ENCODE assay signal across 8 mouse cellular contexts in the genomic region with DNA sequence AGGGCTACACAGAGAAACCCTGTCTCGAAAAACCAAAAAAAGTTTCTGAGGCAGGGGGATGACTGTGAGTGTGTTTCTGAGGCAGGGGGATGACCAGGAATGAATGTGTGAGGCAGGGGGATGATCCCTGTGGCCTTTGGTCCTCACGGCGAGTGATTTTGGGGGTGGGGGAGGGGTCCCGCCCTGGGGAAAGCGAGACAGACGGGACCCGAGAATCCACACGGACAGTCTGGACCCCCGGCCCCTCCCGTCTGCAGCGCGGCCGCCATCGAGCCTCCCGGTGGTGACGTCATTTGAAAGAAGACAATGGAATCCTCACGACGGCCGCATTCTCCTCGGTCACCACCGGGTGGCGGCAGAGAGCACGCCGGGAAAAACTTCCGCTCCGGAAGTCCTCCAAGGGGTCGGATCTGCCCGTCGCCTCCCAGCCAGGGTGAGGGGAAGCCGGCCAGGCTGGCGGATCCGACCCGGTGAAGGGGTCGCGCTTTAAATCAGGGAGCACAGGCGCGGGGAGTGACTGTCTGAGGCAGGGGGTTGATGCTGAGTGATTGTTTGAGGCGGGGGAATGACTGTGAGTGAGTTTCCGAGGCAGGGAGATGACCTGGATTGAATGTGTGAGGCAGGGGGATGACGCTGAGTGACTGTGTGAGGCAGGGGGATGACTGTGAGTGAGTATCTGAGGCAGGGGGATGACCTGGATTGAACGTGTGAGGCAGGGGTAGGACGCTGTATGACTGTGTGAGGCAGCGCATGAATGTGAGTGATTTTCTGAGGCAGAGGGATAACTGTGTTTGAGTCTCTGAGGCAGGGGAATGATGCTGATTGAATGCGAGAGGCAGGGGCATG. TPM values are rescaled to one million over a fixed set of nuclear protein-coding genes. Genes with fewer than 3 reads are reported as not detected.
DNase-seq lines count a peak whose midpoint lies in the region; ATAC-seq and TF ChIP-seq lines count a peak whose summit lies in the region.

No protein-coding gene starts in this region.

- peak; percentile 76 for ATAC-seq in frontal cortex, adult (ENCODE audit: low TSS enrichment)
- ATAC-seq in hematopoietic stem cell, adult 5-6 weeks (replicated peaks in 1 of 2; ENCODE audit: insufficient read depth in 1 of 2, low FRiP score in 2 of 2, low TSS enrichment in 1 of 2, low read depth in 1 of 2, poor library complexity in 2 of 2, severe bottlenecking in 2 of 2), result peak; percentile 46 to 54
- peak; percentile 74 for ATAC-seq in lung, postnatal 0 days

- no peaks in the 10 kb centered on the region for H3K27me3 ChIP-seq in MEL (ENCODE audit: control insufficient read depth in 1 of 2, insufficient read depth in 2 of 2, low read length in 2 of 2)
- H3K27me3 ChIP-seq in lung, postnatal 0 days (replicated peaks; ENCODE audit: insufficient read depth, low read length), result no peaks in the 10 kb centered on the region

- H3K4me3 ChIP-seq in MEL (ENCODE audit: control insufficient read depth in 1 of 2, insufficient read depth in 1 of 2, low read depth in 2 of 2, low read length in 2 of 2), result peak overlapping the region; percentile 15 to 47; a peak in 3 of 4 replicates
- peak overlapping the region; percentile 50 for H3K4me3 ChIP-seq in lung, postnatal 0 days (ENCODE audit: low read depth, low read length)

- peaks cover 22 to 33% of the 10 kb centered on the region in 2 experiments for H3K4me1 ChIP-seq in MEL (ENCODE audit: control insufficient read depth in 1 of 2, insufficient read depth in 2 of 2, low read length in 2 of 2)
- no peaks in the 10 kb centered on the region for H3K4me1 ChIP-seq in lung, postnatal 0 days (ENCODE audit: insufficient read depth, low read depth, low read length)

- peak overlapping the region; percentile 82 for H3K4me2 ChIP-seq in lung, postnatal 0 days (replicated peaks; ENCODE audit: low read depth, low read length)

- no peak for TF ChIP-seq CTCF in MEL (IDR thresholded peaks at IDR 0.05 in 2 of 3, conservative IDR thresholded peaks at IDR 0.05 in 1 of 3; ENCODE audit: control insufficient read depth in 1 of 3, insufficient read depth in 1 of 3, low read depth in 2 of 3, low read length in 3 of 3, poor library complexity in 1 of 3, severe bottlenecking in 1 of 3)
- peak; percentile 84 for TF ChIP-seq CTCF in lung, postnatal 0 days (IDR thresholded peaks at IDR 0.05)

- WGBS in lung, postnatal 0 days, result 4% methylated on average over 32 of the region's 44 CpGs

- peak; percentile 89 for DNase-seq in MEL (ENCODE audit: low read depth, low spot score)
- DNase-seq in cerebellum, adult 9-10 months, result peak; percentile 80
- peak; percentile 96 for DNase-seq in layer of hippocampus, postnatal 10 days (ENCODE audit: low spot score in 2 of 2)
- DNase-seq in lung, postnatal 0 days (ENCODE audit: low spot score), result peak; percentile 56
- DNase-seq in ovary, adult 18-20 months (ENCODE audit: low spot score), result peak; percentile 76
- peak; percentile 80 to 91 for DNase-seq in thymus, postnatal 10 days (ENCODE audit: low spot score in 2 of 2)

- no peaks in the 10 kb centered on the region for H3K79me2 ChIP-seq in MEL (ENCODE audit: control insufficient read depth, insufficient read depth, low read length, poor library complexity)

- peak overlapping the region; percentile 63 for H3K9ac ChIP-seq in MEL (ENCODE audit: control insufficient read depth, low read depth, low read length, poor library complexity, severe bottlenecking)
- H3K9ac ChIP-seq in lung, postnatal 0 days (replicated peaks; ENCODE audit: low read depth), result peak overlapping the region; percentile 56

- peaks cover 0 to 23% of the 10 kb centered on the region in 2 experiments; a peak in 2 of 4 replicates for H3K36me3 ChIP-seq in MEL (ENCODE audit: control insufficient read depth in 1 of 2, insufficient read depth in 2 of 2, low read length in 2 of 2)
- no peaks in the 10 kb centered on the region for H3K36me3 ChIP-seq in lung, postnatal 0 days (ENCODE audit: insufficient read depth, low read length)

- no peak for TF ChIP-seq POLR2A in MEL (IDR thresholded peaks at IDR 0.05; ENCODE audit: control insufficient read depth in 1 of 2, insufficient read depth in 1 of 2, low read depth in 1 of 2, low read length in 2 of 2, poor library complexity in 1 of 2)

- H3K27ac ChIP-seq in MEL (ENCODE audit: control insufficient read depth, low read depth, low read length), result peak overlapping the region; percentile 12; the same call in 1 of the 2 replicates
- peak overlapping the region; percentile 93 for H3K27ac ChIP-seq in lung, postnatal 0 days (ENCODE audit: low read length)

- no peak for TF ChIP-seq RAD21 in MEL (IDR thresholded peaks at IDR 0.05; ENCODE audit: low read depth, low read length)

- no peak for TF ChIP-seq EP300 in MEL (IDR thresholded peaks at IDR 0.05; ENCODE audit: low read depth in 1 of 2, low read length in 2 of 2)
- TF ChIP-seq EP300 in lung, postnatal 0 days (IDR thresholded peaks at IDR 0.05), result peak; percentile 45; the same call in 1 of the 2 replicates

- no peaks in the 10 kb centered on the region for H3K9me3 ChIP-seq in MEL (replicated peaks; ENCODE audit: insufficient read depth, low read length)
- H3K9me3 ChIP-seq in lung, postnatal 0 days (ENCODE audit: low read length), result no peaks in the 10 kb centered on the region

TF ChIP-seq in MEL, 35 proteins besides CTCF, POLR2A, EP300 and RAD21:
- no peak for TF ChIP-seq ZMIZ1 (IDR thresholded peaks at IDR 0.05; ENCODE audit: low read depth, low read length)
- no peak for TF ChIP-seq NELFE (IDR thresholded peaks at IDR 0.05; ENCODE audit: low read depth, low read length)
- no peak for TF ChIP-seq USF2 (IDR thresholded peaks at IDR 0.05; ENCODE audit: borderline replicate concordance in 1 of 2, insufficient read depth in 1 of 2, low read depth in 1 of 2, low read length in 2 of 2)
- no peak for TF ChIP-seq CHD1 (IDR thresholded peaks at IDR 0.05; ENCODE audit: low read depth, low read length)
- TF ChIP-seq ELF1 (IDR thresholded peaks at IDR 0.05; ENCODE audit: low read depth, low read length), result no peak
- no peak for TF ChIP-seq ZC3H11A (IDR thresholded peaks at IDR 0.05; ENCODE audit: low read depth, low read length)
- no peak for TF ChIP-seq SIN3A (IDR thresholded peaks at IDR 0.05; ENCODE audit: low read length)
- TF ChIP-seq MAZ (IDR thresholded peaks at IDR 0.05; ENCODE audit: low read depth, low read length), result no peak
- TF ChIP-seq UBTF (IDR thresholded peaks at IDR 0.05; ENCODE audit: borderline replicate concordance, insufficient read depth, low read depth, low read length), result no peak
- no peak for TF ChIP-seq MAX (IDR thresholded peaks at IDR 0.05; ENCODE audit: low read length)
- TF ChIP-seq MYC (IDR thresholded peaks at IDR 0.05; ENCODE audit: low read depth, low read length), result no peak
- TF ChIP-seq SMC3 (IDR thresholded peaks at IDR 0.05; ENCODE audit: low read depth, low read length), result no peak

RNA-seq across cellular contexts. Expression of gene Ccr1, which starts 43.2 kb away (rescaled TPM):
- not detected in 2 replicates for total RNA-seq in MEL (2012; rRNA removed)
- under 1 TPM in 1 of 2 experiments, not detected in 1; 0.07 TPM for polyA plus RNA-seq in MEL (2012; ENCODE audit: insufficient read depth in 1 of 2, insufficient read length in 2 of 2, low read depth in 1 of 2, low replicate concordance in 2 of 2, missing spikeins in 1 of 2)
- total RNA-seq in hematopoietic stem cell, adult 5-6 weeks (2017), result 3.6 and 11.7 TPM in 2 replicates
- total RNA-seq in layer of hippocampus, postnatal 10 days (2021), result under 1 TPM; 0.65 to 0.85 TPM
- 8.2 and 9.9 TPM in 2 replicates for polyA plus RNA-seq in lung, postnatal 0 days (2015; fragmentation: Nextera tagmentation; extraction: Ambion mirVana)

RNA-seq across cellular contexts. Expression of gene Ccr1l1, which starts 52.9 kb away (rescaled TPM):
- total RNA-seq in MEL (2012; rRNA removed), result not detected in 2 replicates
- polyA plus RNA-seq in MEL (2012; ENCODE audit: insufficient read depth in 1 of 2, insufficient read length in 2 of 2, low read depth in 1 of 2, low replicate concordance in 2 of 2, missing spikeins in 1 of 2), result not detected
- 0.44 TPM in 1 of 2 replicates, not detected in the other for total RNA-seq in hematopoietic stem cell, adult 5-6 weeks (2017)
- total RNA-seq in layer of hippocampus, postnatal 10 days (2021), result not detected
- not detected in 2 replicates for polyA plus RNA-seq in lung, postnatal 0 days (2015; fragmentation: Nextera tagmentation; extraction: Ambion mirVana)

Comparison
In these comparisons a context has a peak if more than half of its experiments do, and no peak if none do; other contexts are left out.
1. Peak in every context shown above with its lines: DNase-seq, ATAC-seq, H3K4me3 ChIP-seq and H3K27ac ChIP-seq.